Mouse (Mus musculus): ENCODE results near the gene Atg101.

- TF ChIP-seq CTCF (IDR thresholded peaks at IDR 0.05; ENCODE audit: borderline replicate concordance, extremely low read depth, insufficient read depth, insufficient read length), result no peak
- no peak for TF ChIP-seq POLR2A (IDR thresholded peaks at IDR 0.05; ENCODE audit: borderline replicate concordance, extremely low read depth, insufficient read depth, insufficient read length, poor library complexity, severe bottlenecking)
These were observed 24.1 kb upstream of the Atg101 start for GRCm38 (mm10) chr15:101259922-101260321.

Data from brain, embryonic 14.5 days (tissue).